Mouse (Mus musculus) CH12.LX (cell line): ENCODE results near the gene Cmtm7. TPM values are rescaled to one million over a fixed set of nuclear protein-coding genes. Genes with fewer than 3 reads are reported as not detected.

ENCODE experiments used
- DNase-seq: peaks from one replicate; pipeline ENCODE4 v3.0.0-alpha.2; 2013; ENCODE audit errors: extremely low read depth
- H3K27ac ChIP-seq: 2 replicates; pipeline ENCODE4 v1.5.1; 2012; ENCODE audit warnings: low read depth, mild to moderate bottlenecking, control low read depth, moderate library complexity; ENCODE audit not compliant: insufficient read depth
- H3K27me3 ChIP-seq: replicated peaks from 2 replicates; pipeline ENCODE3; 2012; ENCODE audit warnings: inconsistent platforms
- H3K36me3 ChIP-seq, 2 experiments: replicated peaks in 1 of 2; 2 replicates each; pipeline versions ENCODE3 to v1.6.1; 2012; ENCODE audit warnings: inconsistent platforms in 1 of 2, low read length in 1 of 2, mild to moderate bottlenecking in 1 of 2, mixed read lengths in 1 of 2, moderate library complexity in 1 of 2; ENCODE audit not compliant: control insufficient read depth in 1 of 2, insufficient read depth in 1 of 2
- H3K4me1 ChIP-seq, 2 experiments: 2 replicates each; pipeline ENCODE4 v1.6.1; 2012; ENCODE audit warnings: inconsistent platforms in 1 of 2, moderate library complexity in 1 of 2; ENCODE audit not compliant: insufficient read depth in 2 of 2, control insufficient read depth in 1 of 2
- H3K4me2 ChIP-seq: 2 replicates; pipeline ENCODE4 v1.6.1; 2012; ENCODE audit warnings: low read depth, mild to moderate bottlenecking, control low read depth; ENCODE audit not compliant: poor library complexity, insufficient read depth, severe bottlenecking
- H3K4me3 ChIP-seq, 3 experiments: fragments of 150-350 bp in 1 of 3; sonication (generic) in 1 of 3; replicated peaks in 1 of 3; 2 replicates each; pipeline versions ENCODE3 to v1.5.1; 2011 to 2012; ENCODE audit warnings: low read depth in 2 of 3, low read length in 2 of 3, mild to moderate bottlenecking in 2 of 3, moderate library complexity in 2 of 3, control low read depth in 1 of 3, improper control_type of control experiment in 1 of 3, inconsistent platforms in 1 of 3, mixed read lengths in 1 of 3; ENCODE audit not compliant: poor library complexity in 1 of 3
- H3K79me2 ChIP-seq: replicated peaks from 2 replicates; pipeline ENCODE4 v1.6.1; 2012; ENCODE audit warnings: mild to moderate bottlenecking, moderate library complexity; ENCODE audit not compliant: control insufficient read depth, poor library complexity, insufficient read depth, severe bottlenecking; ENCODE audit errors: extremely low read depth
- H3K9ac ChIP-seq: 2 replicates; pipeline ENCODE4 v1.6.1; 2012; ENCODE audit warnings: low read depth, mild to moderate bottlenecking, control low read depth, moderate library complexity; ENCODE audit not compliant: insufficient read depth
- H3K9me3 ChIP-seq: replicated peaks from 2 replicates; pipeline ENCODE3; 2012; ENCODE audit warnings: low read length, inconsistent platforms, mixed read lengths
- BHLHE40 ChIP-seq: IDR thresholded peaks from 2 replicates; pipeline ENCODE4 v1.6.1; 2011; ENCODE audit warnings: mild to moderate bottlenecking, low read depth, low read length, improper control_type of control experiment
- CHD1 ChIP-seq: IDR thresholded peaks from 2 replicates; pipeline ENCODE4 v1.6.1; 2012; ENCODE audit warnings: low read depth, low read length, improper control_type of control experiment, inconsistent platforms
- CHD2 ChIP-seq: IDR thresholded peaks from 2 replicates; pipeline ENCODE4 v1.6.1; 2011; ENCODE audit warnings: low read length, improper control_type of control experiment
- CTCF ChIP-seq, 2 experiments: IDR thresholded peaks in 1 of 2; conservative IDR thresholded peaks in 1 of 2; 2 replicates each; pipeline ENCODE4 v1.5.1; 2011 to 2012; ENCODE audit warnings: low read depth in 2 of 2, low read length in 2 of 2, improper control_type of control experiment in 1 of 2, inconsistent platforms in 1 of 2, mild to moderate bottlenecking in 1 of 2, moderate library complexity in 1 of 2
- E2F4 ChIP-seq: IDR thresholded peaks from 2 replicates; pipeline ENCODE4 v1.6.1; 2011; ENCODE audit warnings: low read depth, low read length, improper control_type of control experiment; ENCODE audit not compliant: insufficient replicate concordance
- ELF1 ChIP-seq: IDR thresholded peaks from 2 replicates; pipeline ENCODE4 v1.6.1; 2014; ENCODE audit warnings: low read depth, mild to moderate bottlenecking, inconsistent platforms, low read length, improper control_type of control experiment
- EP300 ChIP-seq: IDR thresholded peaks from 2 replicates; pipeline ENCODE4 v1.6.1; 2011; ENCODE audit warnings: low read length, improper control_type of control experiment
- GABPA ChIP-seq: IDR thresholded peaks from 2 replicates; pipeline ENCODE4 v1.6.1; 2012; ENCODE audit warnings: low read depth, low read length, improper control_type of control experiment, inconsistent platforms; ENCODE audit not compliant: insufficient replicate concordance
- HCFC1 ChIP-seq: IDR thresholded peaks from 2 replicates; pipeline ENCODE4 v1.6.1; 2012; ENCODE audit warnings: low read depth, mild to moderate bottlenecking, inconsistent platforms, low read length, improper control_type of control experiment
- IRF4 ChIP-seq: IDR thresholded peaks from 2 replicates; pipeline ENCODE4 v1.6.1; 2014; ENCODE audit warnings: low read depth, mild to moderate bottlenecking, inconsistent platforms, low read length, improper control_type of control experiment
- JUN ChIP-seq: IDR thresholded peaks from 2 replicates; pipeline ENCODE4 v1.6.1; 2011; ENCODE audit warnings: low read depth, mild to moderate bottlenecking, low read length, improper control_type of control experiment, moderate library complexity; ENCODE audit not compliant: insufficient read depth
- JUND ChIP-seq: conservative IDR thresholded peaks from 2 replicates; pipeline ENCODE4 v1.6.1; 2011; ENCODE audit warnings: low read depth, low read length, improper control_type of control experiment
- MAX ChIP-seq: IDR thresholded peaks from 2 replicates; pipeline ENCODE4 v1.6.1; 2011; ENCODE audit warnings: low read length, improper control_type of control experiment
- MXI1 ChIP-seq: IDR thresholded peaks from 2 replicates; pipeline ENCODE4 v1.6.1; 2011; ENCODE audit warnings: mild to moderate bottlenecking, low read depth, low read length, improper control_type of control experiment
- MYC ChIP-seq: IDR thresholded peaks from 2 replicates; pipeline ENCODE4 v1.6.1; 2011; ENCODE audit warnings: low read depth, mild to moderate bottlenecking, improper control_type of control experiment, low read length
- NRF1 ChIP-seq: IDR thresholded peaks from 2 replicates; pipeline ENCODE4 v1.6.1; 2014; ENCODE audit warnings: low read depth, mild to moderate bottlenecking, inconsistent platforms, low read length, improper control_type of control experiment, moderate library complexity
- POLR2A ChIP-seq: IDR thresholded peaks from 2 replicates; pipeline ENCODE4 v1.6.1; 2011; ENCODE audit warnings: low read depth, mild to moderate bottlenecking, improper control_type of control experiment, low read length
- SIN3A ChIP-seq: IDR thresholded peaks from 2 replicates; pipeline ENCODE4 v1.6.1; 2012; ENCODE audit warnings: low read length, improper control_type of control experiment, inconsistent platforms
- SMC3 ChIP-seq: IDR thresholded peaks from 2 replicates; pipeline ENCODE4 v1.6.1; 2011; ENCODE audit warnings: low read depth, low read length, improper control_type of control experiment
- UBTF ChIP-seq: IDR thresholded peaks from 2 replicates; pipeline ENCODE4 v1.6.1; 2012; ENCODE audit warnings: low read depth, mild to moderate bottlenecking, inconsistent platforms, low read length, improper control_type of control experiment, moderate library complexity
- USF1 ChIP-seq: IDR thresholded peaks from 2 replicates; pipeline ENCODE4 v1.6.1; 2014; ENCODE audit warnings: low read depth, mild to moderate bottlenecking, inconsistent platforms, low read length, improper control_type of control experiment
- ZKSCAN1 ChIP-seq: IDR thresholded peaks from 2 replicates; pipeline ENCODE4 v1.6.1; 2012; ENCODE audit warnings: low read depth, inconsistent platforms, low read length, improper control_type of control experiment, borderline replicate concordance
- ZMIZ1 ChIP-seq: IDR thresholded peaks from 2 replicates; pipeline ENCODE4 v1.6.1; 2012; ENCODE audit warnings: low read depth, mild to moderate bottlenecking, inconsistent platforms, low read length, improper control_type of control experiment
- ZNF384 ChIP-seq: IDR thresholded peaks from 2 replicates; pipeline ENCODE4 v1.6.1; 2012; ENCODE audit warnings: low read depth, low read length, improper control_type of control experiment, inconsistent platforms
- dilution Hi-C: fragments of 300-500 bp; cut with MboI; formaldehyde crosslinking; loops from 2 replicates; pipeline ENCODE4 v1.14.3; 2020; ENCODE audit warnings: low sequenced_read_pairs; ENCODE audit not compliant: extremely low pct_unique_long_range_greater_than_20kb, extremely low pct_ligation_motif_present
- in situ Hi-C: fragments of 300-500 bp; cut with MboI; formaldehyde crosslinking; loops from 3 replicates; pipeline ENCODE4 v1.14.3; 2019; ENCODE audit warnings: low sequenced_read_pairs, low pct_ligation_motif_present, low pct_unique_long_range_greater_than_20kb, mixed read lengths
- polyA plus RNA-seq: library from polyadenylated mRNA; unstranded; fragments of >175 nt; gene quantifications from 2 replicates; pipeline ENCODE4 v1.2.1, GENCODE M21; 2012; ENCODE audit warnings: low read depth; ENCODE audit not compliant: insufficient read length
- total RNA-seq, 2 experiments: library from RNA; depleted of rRNA; stranded (reverse); fragments of 300-350 nt in 1 of 2; fragments of >200 nt in 1 of 2; gene quantifications; 2 replicates each; pipeline ENCODE4 v1.2.3; 2012 to 2014

Cmtm7 gene
- total and polyA plus RNA-seq, 3 experiments: 45.5 to 80.8 (median 46.0) TPM

DNA sequence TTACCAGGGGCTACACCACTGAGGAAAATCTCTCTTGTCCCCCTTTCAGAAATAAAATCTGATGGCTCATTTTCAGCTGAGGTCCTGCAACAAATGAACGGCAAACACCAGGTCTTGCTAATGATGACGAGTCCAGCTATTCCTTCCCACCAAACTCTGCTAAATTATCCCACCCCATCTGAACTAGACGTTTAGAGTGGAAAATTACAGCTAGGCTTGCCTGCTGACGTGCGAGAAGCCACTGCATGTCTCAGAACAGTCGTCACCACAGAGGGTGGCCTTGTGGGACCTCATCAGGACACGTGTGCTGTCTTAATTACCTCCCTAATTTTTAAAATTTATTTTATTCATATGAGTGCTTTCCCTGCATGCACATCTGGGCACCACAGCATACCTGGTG, 10.1 kb downstream of the Cmtm7 start:
- no peak overlapping the region for H3K4me3 ChIP-seq
- no peak overlapping the region for H3K9ac ChIP-seq
- peaks cover 15 to 55% of the 10 kb centered on the region in 2 experiments for H3K4me1 ChIP-seq
- H3K9me3 ChIP-seq: peaks cover 11% of the 10 kb centered on the region
- H3K27me3 ChIP-seq: no peaks in the 10 kb centered on the region
- DNase-seq: no peak
- H3K36me3 ChIP-seq: peaks cover 24 to 69% of the 10 kb centered on the region in 2 experiments
- no peak overlapping the region for H3K4me2 ChIP-seq
- dilution Hi-C loops (no loop called here), in situ Hi-C loops (no loop called here)
- no peak overlapping the region for H3K27ac ChIP-seq
- H3K79me2 ChIP-seq: 0 out of 2 replicates have a peak, but pooled peaks cover 2% of the 10 kb centered on the region
- no peak for TF ChIP-seq GABPA
- no peak for TF ChIP-seq SMC3
- no peak for TF ChIP-seq EP300
- TF ChIP-seq IRF4: no peak
- TF ChIP-seq MYC: no peak
- TF ChIP-seq CHD2: no peak

DNA sequence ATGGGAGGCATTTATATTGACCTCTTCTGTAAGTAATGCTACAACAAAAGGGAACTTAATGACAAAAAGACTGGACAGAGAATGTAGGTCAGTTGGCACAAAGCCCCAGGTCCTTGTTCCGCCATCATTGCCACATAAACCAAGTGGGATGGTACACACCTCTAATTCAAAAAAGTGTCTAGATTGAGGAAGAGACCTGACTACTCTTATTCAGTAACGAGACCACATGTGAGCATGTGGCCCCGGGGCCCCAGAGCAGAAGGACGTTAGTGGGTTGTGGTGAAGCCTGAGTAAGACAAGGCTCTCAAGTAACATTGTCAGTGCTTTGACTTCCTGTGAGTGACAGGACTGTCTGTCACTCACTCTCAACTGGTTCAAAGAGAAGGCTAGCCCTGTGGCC, 11.4 kb downstream of the Cmtm7 start:
- no peak overlapping the region for H3K27ac ChIP-seq

DNA sequence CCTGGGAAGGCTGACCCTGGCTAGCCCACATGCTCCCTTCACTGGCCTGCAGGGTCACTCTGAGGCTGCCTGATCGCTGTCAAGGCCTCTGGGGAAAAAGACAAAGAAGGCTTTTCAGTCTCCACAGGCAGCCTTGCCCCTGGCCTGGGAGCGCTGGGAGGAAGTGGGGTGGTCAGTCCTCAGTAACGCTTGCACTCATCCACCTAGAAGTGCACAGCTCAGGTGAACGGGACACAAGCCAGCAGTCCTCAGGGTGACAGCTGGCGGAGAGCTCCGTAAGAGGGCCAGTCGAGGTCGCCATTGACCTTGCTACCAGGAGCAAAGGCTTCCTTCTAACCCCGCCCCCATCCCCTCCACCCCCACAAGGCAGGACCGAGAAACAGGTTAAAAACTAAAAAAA, 13.6 kb downstream of the Cmtm7 start:
- H3K36me3 ChIP-seq: peaks cover 18 to 68% of the 10 kb centered on the region in 2 experiments
- H3K27me3 ChIP-seq: no peaks in the 10 kb centered on the region
- no peak overlapping the region for H3K27ac ChIP-seq
- no peak for TF ChIP-seq USF1
- no peak for TF ChIP-seq HCFC1
- no peak for TF ChIP-seq JUN
- TF ChIP-seq NRF1: no peak
- TF ChIP-seq POLR2A: no peak
- TF ChIP-seq ZNF384: no peak
- TF ChIP-seq ELF1: no peak
- no peak for TF ChIP-seq CHD1
- no peak for TF ChIP-seq CTCF (conservative IDR thresholded peaks at IDR 0.05 in 1 of 2, IDR thresholded peaks at IDR 0.05 in 1 of 2; ENCODE audit: low read depth in 2 of 2, low read length in 2 of 2)
- no peak for TF ChIP-seq UBTF
- TF ChIP-seq ZKSCAN1: no peak
- TF ChIP-seq MXI1: no peak
- no peak for TF ChIP-seq MAX
- no peak for TF ChIP-seq IRF4
- TF ChIP-seq SIN3A: no peak
- no peak for TF ChIP-seq JUND
- TF ChIP-seq ZMIZ1: no peak
- TF ChIP-seq E2F4: no peak
- in situ Hi-C loops (no loop called here), dilution Hi-C loops (no loop called here)
- H3K4me3 ChIP-seq: no peak overlapping the region
- no peak overlapping the region for H3K9ac ChIP-seq
- peaks cover 10 to 26% of the 10 kb centered on the region in 2 experiments for H3K4me1 ChIP-seq
- no peaks in the 10 kb centered on the region for H3K79me2 ChIP-seq
- H3K4me2 ChIP-seq: no peak overlapping the region
- peaks cover 11% of the 10 kb centered on the region for H3K9me3 ChIP-seq
- DNase-seq: no peak

More for the DNA sequence above, 11.4 kb downstream of the Cmtm7 start:
- Histone ChIP-seq H3K9ac (no peak overlapping the region), H3K79me2 (0 out of 2 replicates have a peak, but pooled peaks cover under 1% of the 10 kb centered on the region), H3K4me3 (no peak overlapping the region), H3K27me3 (no peaks in the 10 kb centered on the region), H3K36me3 (peaks cover 24 to 74% of the 10 kb centered on the region in 2 experiments), H3K4me1 (peaks cover 11 to 42% of the 10 kb centered on the region in 2 experiments), H3K9me3 (peaks cover 11% of the 10 kb centered on the region), H3K4me2 (no peak overlapping the region)
- in situ Hi-C loops (no loop called here), dilution Hi-C loops (no loop called here)
- DNase-seq: no peak
- TF ChIP-seq BHLHE40 (peak; percentile 46), USF1 (no peak)
